Mouse (Mus musculus) midbrain, embryonic 14.5 days (tissue): Measurements from ENCODE around the gene Ctdspl. TPM values are rescaled to one million over a fixed set of nuclear protein-coding genes. Genes with fewer than 3 reads are reported as not detected.

Experiments used
- ATAC-seq: fragments of 200-750 bp; cut with Nextera tagmentation; 2 replicates; pipeline ENCODE4 v1.8.0; 2017; ENCODE audit warnings: moderate number of reproducible peaks, moderate library complexity; ENCODE audit not compliant: low FRiP score, low TSS enrichment
- DNase-seq: peaks from one replicate; pipeline ENCODE4 v3.0.0-alpha.2; 2015
- H3K27ac ChIP-seq: fragments of 300-500 bp; sonication (generic); replicated peaks from 2 replicates; pipeline ENCODE4 v1.5.1; 2014; ENCODE audit warnings: mild to moderate bottlenecking, low read depth, low read length, moderate library complexity
- H3K27me3 ChIP-seq: fragments of 300-500 bp; sonication (generic); 2 replicates; pipeline ENCODE4 v1.6.1; 2014; ENCODE audit warnings: low read length, control low read depth, mixed read lengths; ENCODE audit not compliant: control insufficient read depth, insufficient read depth
- H3K36me3 ChIP-seq: fragments of 300-500 bp; sonication (generic); 2 replicates; pipeline ENCODE4 v1.6.1; 2014; ENCODE audit warnings: low read length, control low read depth; ENCODE audit not compliant: control insufficient read depth, insufficient read depth
- H3K4me1 ChIP-seq: fragments of 300-500 bp; sonication (generic); 2 replicates; pipeline ENCODE4 v1.6.1; 2014; ENCODE audit warnings: mild to moderate bottlenecking, antibody characterized with exemption, low read length, control low read depth; ENCODE audit not compliant: control insufficient read depth, insufficient read depth
- H3K4me2 ChIP-seq: fragments of 300-500 bp; sonication (generic); 2 replicates; pipeline ENCODE4 v1.6.1; 2014; ENCODE audit warnings: mild to moderate bottlenecking, low read length, moderate library complexity
- H3K4me3 ChIP-seq: fragments of 300-500 bp; sonication (generic); replicated peaks from 2 replicates; pipeline ENCODE4 v1.5.1; 2014; ENCODE audit warnings: low read depth, low read length
- H3K9ac ChIP-seq: fragments of 300-500 bp; sonication (generic); replicated peaks from 2 replicates; pipeline ENCODE4 v1.6.1; 2014; ENCODE audit warnings: mild to moderate bottlenecking, low read length, moderate library complexity
- H3K9me3 ChIP-seq: fragments of 300-500 bp; sonication (generic); 2 replicates; pipeline ENCODE4 v1.6.1; 2016; ENCODE audit warnings: low read length, control low read depth, mixed read lengths; ENCODE audit not compliant: control insufficient read depth
- WGBS: fragments of 180-500 bp; shearing (Covaris S2); extraction: QIAGEN DNeasy Blood & Tissue Kit; methylation state at CpG from one replicate; pipeline ENCODE4 v1.1.7; 2014; 5-methylcytosine and 5-hydroxymethylcytosine counted together
- polyA plus RNA-seq: library from polyadenylated mRNA; unstranded; fragments of >200 nt; fragmentation: Nextera tagmentation; extraction: Ambion mirVana; gene quantifications from 2 replicates; pipeline ENCODE4 v1.2.1, GENCODE M21; 2014

Gene Ctdspl
- polyA plus RNA-seq, 1 experiment from 2014 or later, result 8.2 TPM

DNA sequence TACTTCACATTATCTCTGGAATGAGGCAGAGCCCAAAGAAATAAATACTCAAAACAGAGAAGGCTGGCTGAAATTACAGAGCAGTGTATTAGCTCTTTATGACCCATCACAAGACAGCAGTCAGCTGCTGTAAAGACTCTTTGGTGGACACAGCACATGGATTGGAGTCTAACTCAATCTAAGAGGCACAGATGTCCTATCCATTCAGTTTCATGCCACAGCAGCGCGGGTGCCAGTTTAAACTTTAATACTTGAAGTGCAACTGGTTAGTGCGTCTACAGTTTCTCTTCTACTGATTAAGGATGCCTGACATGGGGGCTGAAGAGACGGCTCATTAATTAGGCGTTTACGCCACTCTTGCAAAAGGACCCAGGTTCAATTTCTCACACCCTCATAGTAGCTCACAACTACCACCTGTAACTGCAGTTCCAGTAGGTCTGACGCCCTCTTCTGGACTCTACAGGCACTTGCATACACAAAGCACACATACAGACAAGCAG is 99.6 kb downstream of the Ctdspl start:
- Histone ChIP-seq H3K9me3 (no peaks in the 10 kb centered on the region), H3K4me1 (no peaks in the 10 kb centered on the region), H3K27ac (no peak overlapping the region), H3K36me3 (no peaks in the 10 kb centered on the region), H3K27me3 (no peaks in the 10 kb centered on the region), H3K9ac (no peak overlapping the region), H3K4me3 (no peak overlapping the region), H3K4me2 (no peak overlapping the region)
- ATAC-seq (no peak), DNase-seq (no peak)
- WGBS, result 90% methylated on average over 7 of the region's 7 CpGs

DNA sequence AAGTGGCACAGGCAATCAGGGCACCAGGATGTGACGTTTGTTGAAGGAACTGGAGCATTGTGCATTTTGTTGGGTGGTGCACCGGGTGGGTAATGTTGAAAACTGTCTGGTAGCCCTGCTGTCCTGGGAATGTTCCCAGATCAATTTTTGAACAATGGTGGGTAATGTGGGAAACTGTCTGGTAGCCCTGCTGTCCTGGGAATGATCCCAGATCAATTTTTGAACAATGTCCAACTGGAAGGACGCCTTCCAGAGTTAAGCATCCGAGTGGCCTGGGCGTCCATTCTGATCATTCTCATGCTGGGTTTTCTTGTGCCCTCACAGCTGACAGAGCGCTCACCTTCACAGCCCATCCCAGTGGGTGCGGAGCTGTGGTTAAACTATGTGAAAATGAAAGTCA is 101.1 kb downstream of the Ctdspl start:
- WGBS, result 88% methylated on average over 7 of the region's 7 CpGs
- H3K36me3 ChIP-seq, result no peaks in the 10 kb centered on the region
- H3K9ac ChIP-seq, result no peak overlapping the region
- ATAC-seq, result no peak
- H3K27me3 ChIP-seq, result no peaks in the 10 kb centered on the region
- H3K27ac ChIP-seq, result no peak overlapping the region
- H3K9me3 ChIP-seq, result no peaks in the 10 kb centered on the region
- DNase-seq, result no peak
- H3K4me3 ChIP-seq, result no peak overlapping the region
- H3K4me1 ChIP-seq, result peaks cover 4% of the 10 kb centered on the region; the same call in 1 of the 2 replicates
- no peak overlapping the region for H3K4me2 ChIP-seq

DNA sequence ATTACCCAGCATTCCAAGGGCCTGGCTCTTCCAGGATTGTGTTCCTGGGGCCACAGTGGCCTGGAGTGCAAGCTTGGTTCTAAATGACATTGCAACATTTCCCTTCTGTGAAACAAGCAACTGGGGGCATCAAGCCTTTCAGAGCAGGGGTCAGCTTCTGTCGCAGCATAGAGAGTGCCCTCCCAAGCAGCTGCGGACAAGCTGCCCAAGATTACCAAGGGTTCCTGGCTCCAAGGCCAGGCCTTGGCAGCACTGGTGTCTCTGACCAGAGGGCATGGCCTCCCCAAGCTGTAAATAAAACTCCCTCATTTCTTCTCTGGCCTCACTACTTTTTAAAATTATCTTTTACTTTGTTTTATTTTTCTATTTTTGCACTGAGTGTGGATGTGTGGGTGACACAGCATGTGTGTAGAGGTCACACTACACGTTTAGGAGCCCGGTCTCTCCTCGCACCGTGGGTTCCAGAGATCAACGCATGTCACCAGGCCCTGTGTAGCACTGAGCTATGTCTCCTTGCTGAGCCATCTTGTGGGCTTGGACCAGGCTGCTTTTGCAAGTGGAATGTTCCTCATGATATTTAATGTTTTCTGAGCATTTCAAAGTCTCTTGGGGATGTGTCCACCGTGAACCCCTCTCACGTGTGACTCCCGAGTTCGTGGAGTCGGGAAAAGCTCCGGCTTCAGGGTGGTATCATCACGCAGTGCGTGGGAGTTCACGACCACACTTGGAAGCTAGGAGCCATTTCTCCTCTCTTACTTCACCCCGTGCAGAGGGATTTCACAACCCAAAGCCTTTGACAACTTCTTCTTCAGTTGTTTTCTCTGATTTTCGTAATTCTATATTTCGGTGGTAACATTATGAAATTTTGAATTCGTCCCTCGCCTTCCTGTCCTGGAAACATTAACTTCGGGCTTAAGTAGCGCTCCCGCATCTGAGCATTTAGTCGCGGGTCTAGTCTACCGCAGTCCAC is 102.3 kb downstream of the Ctdspl start:
- no peak for ATAC-seq

DNA sequence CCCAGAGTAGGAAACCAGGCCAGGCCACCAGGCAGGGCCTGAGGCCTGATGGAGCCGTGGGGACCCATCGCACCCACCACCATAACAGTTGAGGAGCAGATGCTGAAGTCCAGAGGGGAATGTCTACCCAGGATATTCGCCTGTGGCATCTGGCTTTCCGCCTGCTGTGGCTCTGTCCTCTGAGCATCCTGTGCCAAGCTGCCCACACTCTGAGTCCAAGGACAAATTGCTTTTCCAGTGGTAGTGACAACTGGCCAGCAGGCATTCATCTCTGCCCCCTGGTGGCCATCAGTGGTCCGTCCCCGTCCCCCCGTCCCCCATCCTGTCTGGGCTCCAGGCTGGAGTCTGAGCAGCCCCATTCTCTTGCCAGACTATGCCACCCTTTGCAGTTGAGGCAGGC is 103.3 kb downstream of the Ctdspl start:
- DNase-seq (peak; percentile 69), ATAC-seq (no peak)
- no peaks in the 10 kb centered on the region for H3K27me3 ChIP-seq
- H3K4me2 ChIP-seq, result no peak overlapping the region
- peaks cover 26% of the 10 kb centered on the region for H3K4me1 ChIP-seq
- WGBS, result 56% methylated on average over 7 of the region's 7 CpGs
- H3K36me3 ChIP-seq, result no peaks in the 10 kb centered on the region
- no peak overlapping the region for H3K27ac ChIP-seq
- no peak overlapping the region for H3K4me3 ChIP-seq
- H3K9ac ChIP-seq, result no peak overlapping the region
- no peaks in the 10 kb centered on the region for H3K9me3 ChIP-seq

More for the DNA sequence above, 102.3 kb downstream of the Ctdspl start:
- peaks cover 16% of the 10 kb centered on the region for H3K4me1 ChIP-seq
- no peak overlapping the region for H3K4me2 ChIP-seq
- H3K4me3 ChIP-seq, result no peak overlapping the region
- no peak for DNase-seq
- H3K9ac ChIP-seq, result no peak overlapping the region
- 96% methylated on average over 27 of the region's 27 CpGs for WGBS
- H3K9me3 ChIP-seq, result no peaks in the 10 kb centered on the region
- no peaks in the 10 kb centered on the region for H3K36me3 ChIP-seq
- H3K27ac ChIP-seq, result no peak overlapping the region
- no peaks in the 10 kb centered on the region for H3K27me3 ChIP-seq

DNA sequence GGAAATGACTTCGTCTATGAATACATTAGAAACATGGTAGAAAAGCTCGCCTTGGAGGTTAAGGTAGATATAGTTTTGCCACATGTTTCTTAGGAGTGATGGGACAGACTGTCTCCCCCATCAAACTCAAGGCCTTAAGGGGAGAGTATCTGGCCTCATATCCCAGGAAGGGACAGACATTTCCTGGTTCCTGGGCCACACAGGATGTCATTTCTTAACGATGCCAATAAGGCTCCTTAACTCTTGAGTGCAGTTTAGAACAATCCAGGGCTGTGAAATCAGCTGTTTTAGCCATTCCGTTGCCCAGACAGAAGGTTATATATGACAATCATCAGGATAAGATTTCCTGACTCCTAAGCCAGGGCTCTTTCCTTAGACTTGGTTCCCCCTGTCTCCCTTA is 104.8 kb downstream of the Ctdspl start:
- DNase-seq, result no peak
- no peak for ATAC-seq
- no peaks in the 10 kb centered on the region for H3K36me3 ChIP-seq
- H3K4me3 ChIP-seq, result no peak overlapping the region
- no peaks in the 10 kb centered on the region for H3K9me3 ChIP-seq
- no peak overlapping the region for H3K27ac ChIP-seq
- no peak overlapping the region for H3K9ac ChIP-seq
- H3K4me2 ChIP-seq, result no peak overlapping the region
- H3K4me1 ChIP-seq, result peaks cover 28% of the 10 kb centered on the region
- no peaks in the 10 kb centered on the region for H3K27me3 ChIP-seq
- WGBS, result 92% methylated on average over 4 of the region's 4 CpGs

DNA sequence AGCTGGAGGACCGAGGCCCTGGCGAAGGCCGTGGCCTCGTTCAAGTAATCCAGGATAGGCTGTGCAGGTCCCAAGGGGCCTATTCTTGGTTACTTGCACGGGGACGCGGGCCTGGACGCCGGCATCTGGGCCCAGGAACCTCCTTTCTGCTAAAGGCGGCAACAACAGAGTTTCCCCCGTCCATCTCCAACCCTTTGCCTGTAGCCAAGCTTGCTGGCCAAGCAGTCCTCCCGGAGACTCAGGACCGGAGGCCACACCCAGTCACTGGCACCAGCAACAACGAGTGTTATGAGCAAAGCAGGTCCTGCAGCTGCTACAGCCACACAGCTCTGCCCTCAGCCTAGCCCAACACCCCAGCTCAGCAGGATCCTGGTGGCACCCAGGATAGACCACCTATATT is 105.5 kb downstream of the Ctdspl start:
- Histone ChIP-seq H3K4me2 (no peak overlapping the region), H3K9ac (no peak overlapping the region), H3K27me3 (no peaks in the 10 kb centered on the region), H3K4me3 (no peak overlapping the region), H3K27ac (no peak overlapping the region), H3K9me3 (no peaks in the 10 kb centered on the region), H3K4me1 (peaks cover 28% of the 10 kb centered on the region), H3K36me3 (no peaks in the 10 kb centered on the region)
- DNase-seq (no peak), ATAC-seq (no peak)
- WGBS, result 82% methylated on average over 14 of the region's 14 CpGs

DNA sequence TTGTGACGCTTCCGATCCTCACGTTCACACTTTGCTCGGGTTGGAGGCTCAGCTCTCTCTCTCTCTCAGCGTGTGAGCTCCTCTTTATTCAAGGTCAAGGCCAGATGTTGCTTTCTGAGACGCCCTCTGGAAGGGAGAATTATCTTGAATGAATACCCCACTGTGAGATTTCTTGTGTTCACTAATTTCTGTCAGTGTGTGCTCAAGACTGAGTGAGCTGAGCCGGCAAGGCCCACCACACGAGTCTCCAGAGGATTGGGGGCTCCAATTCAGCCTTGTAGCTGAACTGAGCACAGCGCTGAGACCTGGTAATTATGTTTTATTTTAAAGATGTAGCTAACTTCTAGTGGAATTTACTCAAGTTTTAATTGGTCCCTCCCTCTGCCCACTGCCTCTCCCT is 106.3 kb downstream of the Ctdspl start:
- DNase-seq (peak; percentile 38), ATAC-seq (no peak)
- 27% methylated on average over 9 of the region's 9 CpGs for WGBS
- no peak overlapping the region for H3K9ac ChIP-seq
- H3K4me3 ChIP-seq, result no peak overlapping the region
- no peaks in the 10 kb centered on the region for H3K9me3 ChIP-seq
- H3K4me1 ChIP-seq, result peaks cover 28% of the 10 kb centered on the region
- no peak overlapping the region; the same call in 1 of the 2 replicates for H3K27ac ChIP-seq
- no peak overlapping the region for H3K4me2 ChIP-seq
- no peaks in the 10 kb centered on the region for H3K27me3 ChIP-seq
- H3K36me3 ChIP-seq, result no peaks in the 10 kb centered on the region

DNA sequence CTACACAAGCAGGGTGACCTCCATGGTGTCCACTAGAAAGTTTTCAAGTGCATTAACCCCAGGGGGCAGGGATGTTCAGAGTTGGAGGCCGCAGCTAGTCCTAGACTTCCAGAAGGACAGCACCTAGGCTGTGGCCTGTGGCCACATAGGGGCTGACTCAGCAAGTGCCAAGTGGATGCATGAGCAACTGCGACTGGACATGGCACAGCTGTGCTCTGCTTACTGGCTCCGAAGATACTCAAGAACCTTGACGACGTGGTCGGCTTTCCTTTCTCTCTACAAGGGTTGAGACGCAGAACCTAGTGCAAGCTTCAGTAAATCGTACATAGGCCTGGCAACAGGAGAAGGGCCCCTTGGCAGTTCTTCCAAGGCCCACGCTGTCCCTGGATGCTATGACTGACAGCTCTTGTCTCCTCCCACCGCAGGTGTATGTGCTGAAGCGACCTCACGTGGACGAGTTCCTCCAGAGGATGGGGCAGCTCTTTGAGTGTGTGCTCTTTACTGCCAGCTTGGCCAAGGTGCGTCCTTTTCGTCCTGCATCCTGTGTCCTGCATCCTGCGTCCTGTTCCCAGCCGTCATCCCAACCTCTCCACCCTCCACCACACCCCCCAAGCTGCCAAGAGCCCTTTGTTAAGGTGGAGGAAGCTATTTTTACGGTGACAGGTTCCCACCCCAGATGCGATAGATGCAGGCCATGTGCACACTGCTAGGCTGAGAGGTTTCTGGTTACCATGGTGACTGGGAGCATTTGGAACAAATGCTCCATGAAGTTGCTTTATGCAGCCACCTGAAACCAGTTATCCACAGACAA is 107.1 kb downstream of the Ctdspl start:
- Histone ChIP-seq H3K9ac (no peak overlapping the region), H3K4me3 (no peak overlapping the region), H3K27me3 (no peaks in the 10 kb centered on the region), H3K4me1 (peaks cover 28% of the 10 kb centered on the region), H3K9me3 (no peaks in the 10 kb centered on the region), H3K36me3 (no peaks in the 10 kb centered on the region), H3K4me2 (no peak overlapping the region), H3K27ac (peak overlapping the region; percentile 64)
- peak; percentile 78 for DNase-seq
- ATAC-seq, result peak; percentile 62; the same call in 1 of the 2 replicates
- 50% methylated on average over 19 of the region's 19 CpGs for WGBS
